Mouse (Mus musculus): ENCODE measurements at regions not wholly inside any gene's neighbourhood (a gene's known extent, or its start where the extent isn't known, plus 50 kb on each side); places are given as distances from the start of the nearest gene placed in this dataset.

DNA sequence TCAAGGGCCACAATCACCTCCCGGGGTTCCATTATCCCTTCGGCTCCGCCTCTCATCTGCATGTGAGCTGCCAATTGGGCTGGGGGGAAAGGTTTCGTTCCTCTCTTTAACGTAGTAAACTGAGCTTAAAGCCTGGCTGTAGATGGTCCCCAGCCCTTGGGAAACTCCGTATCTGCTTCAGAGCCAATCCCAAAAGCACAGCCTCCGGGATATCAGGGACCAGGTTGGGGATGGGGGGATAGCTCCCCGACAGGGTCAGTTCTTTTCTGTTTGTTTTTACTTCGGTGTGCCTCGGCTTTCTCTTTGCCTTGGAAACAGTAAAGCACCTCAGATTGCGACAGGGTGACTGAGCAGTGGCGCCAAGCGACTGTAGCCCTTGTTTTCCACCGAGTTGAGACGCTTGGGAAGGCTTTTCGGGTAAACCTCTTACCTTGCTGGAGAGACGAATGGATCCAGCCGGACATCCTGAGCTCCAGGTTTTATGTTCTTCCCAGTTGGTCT, 64.5 kb downstream of the Tfap2c start:
- no peak overlapping the region for H3K27ac ChIP-seq (ENCODE audit: insufficient read depth, low read depth, low read length)
- WGBS = 6% methylated on average over 18 of the region's 18 CpGs
- no peak for TF ChIP-seq POLR2A (IDR thresholded peaks at IDR 0.05; ENCODE audit: insufficient read depth, low read depth, low read length)
- TF ChIP-seq CTCF (IDR thresholded peaks at IDR 0.05; ENCODE audit: insufficient read depth, low read depth, low read length) = no peak
- no peak overlapping the region for H3K4me3 ChIP-seq (ENCODE audit: insufficient read depth, low read depth, low read length)
- H3K4me1 ChIP-seq (ENCODE audit: control insufficient read depth, insufficient read depth, low read length) = peaks cover 8% of the 10 kb centered on the region

- Histone ChIP-seq H3K27ac (ENCODE audit: insufficient read depth, low read depth, low read length) (no peak overlapping the region), H3K4me1 (ENCODE audit: control insufficient read depth, insufficient read depth, low read length) (peaks cover 8% of the 10 kb centered on the region), H3K4me3 (ENCODE audit: insufficient read depth, low read depth, low read length) (no peak overlapping the region)
- WGBS = 77% methylated on average over 2 of the region's 2 CpGs
- TF ChIP-seq CTCF (IDR thresholded peaks at IDR 0.05; ENCODE audit: insufficient read depth, low read depth, low read length) (no peak), POLR2A (IDR thresholded peaks at IDR 0.05; ENCODE audit: insufficient read depth, low read depth, low read length) (no peak)
These were observed 65.8 kb downstream of the Tfap2c start for GRCm38 (mm10) chr2:172615148-172615547.

DNA sequence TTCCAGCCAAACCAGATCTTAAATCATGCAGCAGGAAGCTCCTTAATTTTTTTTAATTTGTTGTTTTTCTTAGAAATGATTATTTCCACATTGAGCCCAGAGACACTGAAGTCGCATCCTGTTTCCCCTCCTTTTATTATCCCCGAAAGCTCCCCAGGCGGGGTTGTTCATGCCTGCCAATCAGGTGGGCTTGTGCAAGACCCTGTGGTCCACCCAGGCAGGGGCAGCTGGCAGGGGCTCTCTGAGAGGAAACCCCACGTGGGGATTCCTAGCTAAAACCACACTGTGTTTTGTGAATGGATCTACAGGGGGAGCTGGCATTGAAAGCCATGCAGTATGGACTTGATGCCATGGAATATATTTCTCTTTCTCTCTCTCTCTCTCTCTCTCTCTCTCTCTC, 66.2 kb downstream of the Tfap2c start:
- 70% methylated on average over 4 of the region's 4 CpGs for WGBS
- peaks cover 8% of the 10 kb centered on the region for H3K4me1 ChIP-seq (ENCODE audit: control insufficient read depth, insufficient read depth, low read length)
- TF ChIP-seq POLR2A (IDR thresholded peaks at IDR 0.05; ENCODE audit: insufficient read depth, low read depth, low read length) (no peak), CTCF (IDR thresholded peaks at IDR 0.05; ENCODE audit: insufficient read depth, low read depth, low read length) (no peak)

DNA sequence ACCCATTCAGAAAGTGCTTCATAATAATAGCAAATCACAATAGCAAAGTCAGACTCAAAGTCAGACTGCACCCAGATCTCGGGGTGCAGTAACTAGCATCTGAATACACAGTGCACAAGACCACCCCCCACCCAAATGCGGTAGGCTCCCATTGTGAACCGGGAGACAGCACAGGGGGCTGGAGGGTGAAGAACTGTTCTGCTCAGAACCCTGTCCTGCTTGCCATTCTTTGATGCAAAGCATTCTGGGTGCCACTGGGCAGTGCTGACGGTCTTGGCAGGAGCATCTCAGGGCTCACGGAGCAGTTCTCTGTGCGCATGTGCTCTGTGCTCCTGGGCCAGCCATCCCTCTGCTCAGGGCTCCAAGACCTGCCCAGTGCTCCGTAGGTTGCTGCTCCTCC, 69.8 kb downstream of the Tfap2c start:
- H3K4me3 ChIP-seq (ENCODE audit: insufficient read depth, low read depth, low read length) = no peak overlapping the region
- no peak for TF ChIP-seq POLR2A (IDR thresholded peaks at IDR 0.05; ENCODE audit: insufficient read depth, low read depth, low read length)
- TF ChIP-seq CTCF (IDR thresholded peaks at IDR 0.05; ENCODE audit: insufficient read depth, low read depth, low read length) = no peak
- WGBS = 87% methylated on average over 7 of the region's 7 CpGs
- peaks cover under 1% of the 10 kb centered on the region; the same call in 1 of the 2 replicates for H3K4me1 ChIP-seq (ENCODE audit: control insufficient read depth, insufficient read depth, low read length)
- H3K27ac ChIP-seq (ENCODE audit: insufficient read depth, low read depth, low read length) = no peak overlapping the region

More for the DNA sequence above, 66.2 kb downstream of the Tfap2c start:
- no peak overlapping the region for H3K4me3 ChIP-seq (ENCODE audit: insufficient read depth, low read depth, low read length)
- H3K27ac ChIP-seq (ENCODE audit: insufficient read depth, low read depth, low read length) = no peak overlapping the region

- no peaks in the 10 kb centered on the region for H3K4me1 ChIP-seq (ENCODE audit: control insufficient read depth, insufficient read depth, low read length)
- no peak for TF ChIP-seq POLR2A (IDR thresholded peaks at IDR 0.05; ENCODE audit: insufficient read depth, low read depth, low read length)
- no peak for TF ChIP-seq CTCF (IDR thresholded peaks at IDR 0.05; ENCODE audit: insufficient read depth, low read depth, low read length)
- WGBS = 88% methylated on average over 5 of the region's 5 CpGs
- no peak overlapping the region for H3K27ac ChIP-seq (ENCODE audit: insufficient read depth, low read depth, low read length)
- no peak overlapping the region for H3K4me3 ChIP-seq (ENCODE audit: insufficient read depth, low read depth, low read length)
These were observed 70.6 kb downstream of the Tfap2c start for GRCm38 (mm10) chr2:172620001-172620400.

GRCm38 (mm10) chr2:172623707-172624106, 74.3 kb downstream of the Tfap2c start:
- H3K4me3 ChIP-seq (ENCODE audit: insufficient read depth, low read depth, low read length) = no peak overlapping the region
- 41% methylated on average over 14 of the region's 14 CpGs for WGBS
- no peak for TF ChIP-seq POLR2A (IDR thresholded peaks at IDR 0.05; ENCODE audit: insufficient read depth, low read depth, low read length)
- TF ChIP-seq CTCF (IDR thresholded peaks at IDR 0.05; ENCODE audit: insufficient read depth, low read depth, low read length) = no peak

GRCm38 (mm10) chr2:172627353-172628306, 78.2 kb downstream of the Tfap2c start:
- Histone ChIP-seq H3K27ac (ENCODE audit: insufficient read depth, low read depth, low read length) (no peak overlapping the region), H3K4me3 (ENCODE audit: insufficient read depth, low read depth, low read length) (no peak overlapping the region), H3K4me1 (ENCODE audit: control insufficient read depth, insufficient read depth, low read length) (no peaks in the 10 kb centered on the region)
- TF ChIP-seq CTCF (IDR thresholded peaks at IDR 0.05; ENCODE audit: insufficient read depth, low read depth, low read length) (no peak), POLR2A (IDR thresholded peaks at IDR 0.05; ENCODE audit: insufficient read depth, low read depth, low read length) (no peak)
- 47% methylated on average over 20 of the region's 20 CpGs for WGBS

More at GRCm38 (mm10) chr2:172623707-172624106, 74.3 kb downstream of the Tfap2c start:
- H3K4me1 ChIP-seq (ENCODE audit: control insufficient read depth, insufficient read depth, low read length) = no peaks in the 10 kb centered on the region
- H3K27ac ChIP-seq (ENCODE audit: insufficient read depth, low read depth, low read length) = no peak overlapping the region

DNA sequence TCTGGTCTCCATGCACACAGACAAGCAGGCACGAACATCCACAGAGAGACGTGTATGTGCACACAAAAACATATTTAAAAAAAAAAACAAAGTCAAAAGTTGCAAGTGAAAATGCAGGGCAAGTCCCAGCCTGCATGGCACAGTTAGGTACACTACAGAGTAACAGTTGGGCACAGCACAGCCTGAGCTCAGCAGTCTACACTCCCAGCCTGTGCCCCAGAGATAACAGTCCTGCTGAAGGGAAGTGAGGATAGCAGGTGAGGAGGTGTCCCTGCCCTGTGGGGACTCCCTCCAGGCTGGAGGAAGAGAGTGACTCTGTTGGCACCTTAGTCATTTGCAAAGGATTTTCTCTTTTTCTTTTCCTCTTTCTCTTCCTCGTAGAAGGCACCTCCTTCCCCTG, 80.9 kb downstream of the Tfap2c start:
- H3K4me3 ChIP-seq (ENCODE audit: insufficient read depth, low read depth, low read length) = no peak overlapping the region
- TF ChIP-seq POLR2A (IDR thresholded peaks at IDR 0.05; ENCODE audit: insufficient read depth, low read depth, low read length) (no peak), CTCF (IDR thresholded peaks at IDR 0.05; ENCODE audit: insufficient read depth, low read depth, low read length) (no peak)
- 82% methylated on average over 3 of the region's 3 CpGs for WGBS
- H3K4me1 ChIP-seq (ENCODE audit: control insufficient read depth, insufficient read depth, low read length) = no peaks in the 10 kb centered on the region; the same call in 1 of the 2 replicates
- H3K27ac ChIP-seq (ENCODE audit: insufficient read depth, low read depth, low read length) = no peak overlapping the region

GRCm38 (mm10) chr2:172642616-172643015, 93.2 kb downstream of the Tfap2c start:
- Histone ChIP-seq H3K4me3 (ENCODE audit: insufficient read depth, low read depth, low read length) (no peak overlapping the region), H3K27ac (ENCODE audit: insufficient read depth, low read depth, low read length) (no peak overlapping the region), H3K4me1 (ENCODE audit: control insufficient read depth, insufficient read depth, low read length) (0 out of 2 replicates have a peak, but pooled peaks cover 6% of the 10 kb centered on the region)
- no peak for TF ChIP-seq POLR2A (IDR thresholded peaks at IDR 0.05; ENCODE audit: insufficient read depth, low read depth, low read length)
- TF ChIP-seq CTCF (IDR thresholded peaks at IDR 0.05; ENCODE audit: insufficient read depth, low read depth, low read length) = no peak
- WGBS = 40% methylated on average over 11 of the region's 11 CpGs
